Mouse (Mus musculus) embryonic facial prominence, embryonic 12.5 days (tissue): Measurements from ENCODE around the gene Oard1. TPM values are rescaled to one million over a fixed set of nuclear protein-coding genes. Genes with fewer than 3 reads are reported as not detected.

ENCODE experiments used
- ATAC-seq: fragments of 200-750 bp; cut with Nextera tagmentation; 2 replicates; pipeline ENCODE4 v1.8.0; 2017; ENCODE audit not compliant: insufficient number of reproducible peaks, insufficient read depth, low FRiP score, low TSS enrichment
- H3K27ac ChIP-seq: fragments of 300-500 bp; sonication (generic); 2 replicates; pipeline ENCODE4 v1.5.1; 2016; ENCODE audit warnings: mild to moderate bottlenecking
- H3K27me3 ChIP-seq: fragments of 300-500 bp; sonication (generic); 2 replicates; pipeline ENCODE4 v1.6.1; 2016; ENCODE audit warnings: mild to moderate bottlenecking, moderate library complexity
- H3K36me3 ChIP-seq: fragments of 300-500 bp; sonication (generic); 2 replicates; pipeline ENCODE4 v1.6.1; 2016; ENCODE audit warnings: mild to moderate bottlenecking
- H3K4me1 ChIP-seq: fragments of 300-500 bp; sonication (generic); 2 replicates; pipeline ENCODE4 v1.6.1; 2016
- H3K4me2 ChIP-seq: fragments of 300-500 bp; sonication (generic); replicated peaks from 2 replicates; pipeline ENCODE4 v1.6.1; 2016; ENCODE audit warnings: mild to moderate bottlenecking, moderate library complexity
- H3K4me3 ChIP-seq: fragments of 300-500 bp; sonication (generic); 2 replicates; pipeline ENCODE4 v1.5.1; 2016; ENCODE audit warnings: mild to moderate bottlenecking
- H3K9ac ChIP-seq: fragments of 300-500 bp; sonication (generic); 2 replicates; pipeline ENCODE4 v1.6.1; 2016; ENCODE audit warnings: mild to moderate bottlenecking, moderate library complexity
- H3K9me3 ChIP-seq: fragments of 300-500 bp; sonication (generic); 2 replicates; pipeline ENCODE4 v1.6.1; 2016; ENCODE audit warnings: mild to moderate bottlenecking, moderate library complexity
- WGBS: fragments of 180-500 bp; shearing (Covaris S2); methylation state at CpG from one replicate; pipeline ENCODE4 v1.1.7; 2016; 5-methylcytosine and 5-hydroxymethylcytosine counted together
- polyA plus RNA-seq: library from polyadenylated mRNA; unstranded; fragments of >200 nt; fragmentation: Nextera tagmentation; extraction: Ambion mirVana; gene quantifications from 2 replicates; pipeline ENCODE4 v1.2.1, GENCODE M21; 2016

Gene Oard1
- polyA plus RNA-seq, 1 experiment from 2014 or later = 64.0 TPM

DNA sequence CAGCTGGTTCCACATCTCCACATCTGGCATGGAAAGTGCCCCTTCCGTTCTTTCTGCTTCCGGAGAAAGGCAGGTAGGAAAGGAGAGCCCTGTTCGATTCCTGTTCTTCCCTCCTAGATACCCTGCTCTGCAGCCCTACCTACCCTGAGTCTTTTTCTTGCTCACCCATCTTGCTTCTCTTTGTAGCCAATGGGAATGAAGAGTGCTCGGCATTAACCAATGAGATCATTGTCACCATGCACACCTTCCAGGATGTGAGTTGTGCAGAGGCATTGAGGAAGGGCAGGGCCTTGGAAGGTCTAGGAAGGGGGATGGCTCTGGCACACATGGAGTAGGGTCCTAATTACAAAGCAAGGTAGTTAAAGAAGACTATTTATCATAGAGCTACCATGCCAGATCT, 53.6 kb downstream of the Oard1 start:
- no peak for ATAC-seq
- Histone ChIP-seq H3K9ac (no peak overlapping the region), H3K4me2 (no peak overlapping the region), H3K36me3 (no peaks in the 10 kb centered on the region), H3K27ac (no peak overlapping the region), H3K27me3 (peaks cover 15% of the 10 kb centered on the region), H3K4me3 (no peak overlapping the region), H3K9me3 (no peaks in the 10 kb centered on the region), H3K4me1 (no peaks in the 10 kb centered on the region)
- 88% methylated on average over 4 of the region's 4 CpGs for WGBS

Other genes starting within 250 kb of the Oard1 start
- gene A530064D06Rik, start 242.7 kb upstream of the Oard1 start, polyA plus RNA-seq = 0.14 TPM in 1 of 2 replicates, not detected in the other
- gene Trem1, start 177.2 kb upstream of the Oard1 start, polyA plus RNA-seq = 0.06 and 0.08 TPM in 2 replicates
- gene Trem3, start 162.2 kb upstream of the Oard1 start, polyA plus RNA-seq = not detected in 2 replicates
- 0.12 and 0.29 TPM in 2 replicates for gene Treml4, start 145.7 kb upstream of the Oard1 start, polyA plus RNA-seq
- 0.23 and 0.80 TPM in 2 replicates for gene Treml2, start 110.5 kb upstream of the Oard1 start, polyA plus RNA-seq
- gene B430306N03Rik, start 93.9 kb upstream of the Oard1 start, polyA plus RNA-seq = 0.50 TPM in 1 of 2 replicates, not detected in the other
- gene Trem2, start 63.6 kb upstream of the Oard1 start, polyA plus RNA-seq = 2.8 and 3.6 TPM in 2 replicates
- gene Treml1, start 50.1 kb upstream of the Oard1 start, polyA plus RNA-seq = 1.9 and 3.2 TPM in 2 replicates
- 19.6 and 19.9 TPM in 2 replicates for gene Nfya, start 108 bp upstream of the Oard1 start, polyA plus RNA-seq
- 3.4 and 5.7 TPM in 2 replicates for gene Apobec2, start 22.9 kb downstream of the Oard1 start, polyA plus RNA-seq
- gene Tspo2, start 41.5 kb downstream of the Oard1 start, polyA plus RNA-seq = 0.89 and 1.5 TPM in 2 replicates
- gene Unc5cl, start 44.9 kb downstream of the Oard1 start, polyA plus RNA-seq = 0.47 and 0.53 TPM in 2 replicates